Mouse (Mus musculus): Measurements from ENCODE around the gene Rita1. TPM values are rescaled to one million over a fixed set of nuclear protein-coding genes. Genes with fewer than 3 reads are reported as not detected.

Rita1 gene
- polyA plus RNA-seq, 1 experiment from 2014 or later = 9.0 TPM

DNA sequence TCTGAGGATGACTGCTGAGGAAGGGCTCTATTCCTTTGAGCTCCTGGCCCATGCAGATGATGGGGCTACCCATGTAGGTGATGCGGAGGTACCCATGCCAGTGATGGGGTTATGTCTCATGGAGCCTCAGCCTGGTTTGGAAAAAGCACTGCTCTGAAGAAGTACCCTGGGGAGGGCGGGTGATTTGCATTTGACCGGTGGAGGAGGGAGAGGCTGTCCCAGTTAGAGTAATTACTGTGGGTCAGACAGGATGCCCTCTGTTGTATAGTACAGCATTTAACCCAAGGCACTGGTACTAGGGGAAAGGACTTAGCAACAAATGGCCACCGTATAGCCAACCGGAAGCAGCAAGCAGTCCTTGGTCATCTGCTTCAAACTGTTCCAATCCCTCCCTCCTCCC is 22.5 kb upstream of the Rita1 start:
- no peaks in the 10 kb centered on the region for H3K4me1 ChIP-seq (ENCODE audit: control insufficient read depth, insufficient read depth, low read length)
- H3K9ac ChIP-seq (replicated peaks; ENCODE audit: low read depth, low read length) = no peak overlapping the region
- H3K4me2 ChIP-seq (replicated peaks; ENCODE audit: low read depth, low read length) = no peak overlapping the region
- no peaks in the 10 kb centered on the region for H3K36me3 ChIP-seq (ENCODE audit: control insufficient read depth, insufficient read depth, low read length)
- no peak for ATAC-seq (ENCODE audit: insufficient number of reproducible peaks, insufficient read depth, low FRiP score, low read depth)
- 26% methylated on average over 5 of the region's 5 CpGs for WGBS
- no peak overlapping the region for H3K4me3 ChIP-seq (ENCODE audit: low read depth, low read length)
- no peaks in the 10 kb centered on the region for H3K27me3 ChIP-seq (ENCODE audit: control insufficient read depth, insufficient read depth, low read length)
- H3K27ac ChIP-seq (ENCODE audit: low read length) = no peak overlapping the region
- H3K9me3 ChIP-seq (ENCODE audit: control insufficient read depth, low read depth, low read length) = no peaks in the 10 kb centered on the region

DNA sequence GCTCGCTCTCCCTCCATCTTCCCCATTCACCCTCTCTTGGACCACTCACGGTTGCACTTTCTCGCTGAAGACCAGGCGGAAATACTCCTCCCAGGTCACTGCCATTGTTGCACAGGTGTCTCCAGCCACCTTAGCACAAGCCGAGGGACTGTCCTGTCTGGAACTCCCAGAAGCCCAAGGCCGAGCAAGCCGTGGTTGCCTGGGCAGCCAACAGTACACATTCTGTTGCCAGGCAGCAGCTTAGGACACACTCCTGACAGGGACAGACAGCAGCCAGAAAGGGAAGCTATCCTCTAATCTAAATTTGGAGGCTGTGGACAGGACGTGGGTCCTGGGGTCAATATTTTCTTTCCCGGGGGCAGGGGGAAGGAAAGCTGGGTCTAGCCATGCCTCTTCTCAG is 21.7 kb upstream of the Rita1 start, which contains the start of gene Cfap73:
Gene Cfap73 (minus strand): TSS at position 105 of the 400 bp plus-strand sequence.
- no peak for ATAC-seq (ENCODE audit: insufficient number of reproducible peaks, insufficient read depth, low FRiP score, low read depth)
- no peak within 1 kb of the TSS for H3K9ac ChIP-seq (replicated peaks; ENCODE audit: low read depth, low read length)
- no peaks in the 10 kb centered on the region for H3K4me1 ChIP-seq (ENCODE audit: control insufficient read depth, insufficient read depth, low read length)
- no peak within 1 kb of the TSS for H3K27ac ChIP-seq (ENCODE audit: low read length)
- 49% methylated on average over 9 of the region's 9 CpGs for WGBS
- no peaks in the 10 kb centered on the region for H3K27me3 ChIP-seq (ENCODE audit: control insufficient read depth, insufficient read depth, low read length)
- H3K9me3 ChIP-seq (ENCODE audit: control insufficient read depth, low read depth, low read length) = no peaks in the 10 kb centered on the region
- H3K4me2 ChIP-seq (replicated peaks; ENCODE audit: low read depth, low read length) = no peak within 1 kb of the TSS
- no peak within 1 kb of the TSS for H3K4me3 ChIP-seq (ENCODE audit: low read depth, low read length)
- H3K36me3 ChIP-seq (ENCODE audit: control insufficient read depth, insufficient read depth, low read length) = no peaks in the 10 kb centered on the region

DNA sequence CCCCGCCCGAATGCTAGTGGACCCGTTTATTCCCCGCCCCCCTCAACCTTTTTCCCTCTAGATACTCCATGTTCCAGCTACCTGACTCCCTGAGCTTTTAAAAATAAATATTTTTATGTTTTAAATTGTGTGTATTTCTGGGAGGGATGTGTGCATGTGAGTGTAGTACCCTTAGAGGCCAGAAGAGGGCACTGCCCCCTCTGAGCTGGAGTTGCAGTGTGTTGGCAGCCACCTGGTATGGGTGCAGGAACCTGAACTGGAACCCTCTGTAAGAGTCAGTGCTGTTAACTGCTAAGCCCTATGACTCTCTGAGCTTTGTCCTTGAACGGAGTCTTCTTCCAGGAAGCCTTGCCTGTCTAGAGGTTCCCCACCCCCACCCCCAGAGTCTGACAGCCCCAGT is 19.5 kb upstream of the Rita1 start:
- H3K4me1 ChIP-seq (ENCODE audit: control insufficient read depth, insufficient read depth, low read length) = no peaks in the 10 kb centered on the region
- no peak overlapping the region for H3K27ac ChIP-seq (ENCODE audit: low read length)
- no peaks in the 10 kb centered on the region for H3K9me3 ChIP-seq (ENCODE audit: control insufficient read depth, low read depth, low read length)
- ATAC-seq (ENCODE audit: insufficient number of reproducible peaks, insufficient read depth, low FRiP score, low read depth) = no peak
- H3K27me3 ChIP-seq (ENCODE audit: control insufficient read depth, insufficient read depth, low read length) = no peaks in the 10 kb centered on the region
- H3K4me3 ChIP-seq (ENCODE audit: low read depth, low read length) = no peak overlapping the region
- H3K4me2 ChIP-seq (replicated peaks; ENCODE audit: low read depth, low read length) = no peak overlapping the region
- H3K9ac ChIP-seq (replicated peaks; ENCODE audit: low read depth, low read length) = no peak overlapping the region
- WGBS = 81% methylated on average over 5 of the region's 5 CpGs
- H3K36me3 ChIP-seq (ENCODE audit: control insufficient read depth, insufficient read depth, low read length) = peaks cover 9% of the 10 kb centered on the region; the same call in 1 of the 2 replicates

DNA sequence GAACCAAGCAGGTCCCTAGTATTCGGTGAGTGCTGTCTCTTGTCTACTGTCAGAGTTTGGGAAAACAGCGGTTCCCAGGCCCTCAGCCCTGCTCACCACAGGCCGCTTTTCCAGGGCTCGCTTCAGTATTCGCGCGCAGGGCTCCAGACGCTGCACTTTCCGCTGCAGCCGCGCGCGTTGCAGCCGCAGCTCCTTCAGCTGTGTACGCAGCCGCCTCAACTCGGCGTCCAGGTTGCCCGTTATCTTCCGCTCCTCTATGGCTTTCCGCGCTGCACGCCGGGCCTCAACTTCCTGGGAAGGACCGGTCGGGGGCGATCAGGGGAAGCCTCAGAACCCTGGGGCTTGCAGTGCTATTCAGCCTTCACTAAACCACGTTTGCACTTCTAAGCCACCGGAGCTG is 18.7 kb upstream of the Rita1 start:
- no peak for ATAC-seq (ENCODE audit: insufficient number of reproducible peaks, insufficient read depth, low FRiP score, low read depth)
- peaks cover 13% of the 10 kb centered on the region; the same call in 1 of the 2 replicates for H3K36me3 ChIP-seq (ENCODE audit: control insufficient read depth, insufficient read depth, low read length)
- no peak overlapping the region for H3K27ac ChIP-seq (ENCODE audit: low read length)
- WGBS = 7% methylated on average over 29 of the region's 29 CpGs
- H3K4me3 ChIP-seq (ENCODE audit: low read depth, low read length) = no peak overlapping the region
- no peaks in the 10 kb centered on the region for H3K4me1 ChIP-seq (ENCODE audit: control insufficient read depth, insufficient read depth, low read length)
- H3K9me3 ChIP-seq (ENCODE audit: control insufficient read depth, low read depth, low read length) = no peaks in the 10 kb centered on the region
- H3K4me2 ChIP-seq (replicated peaks; ENCODE audit: low read depth, low read length) = peak overlapping the region; percentile 22; the same call in 1 of the 2 replicates
- H3K9ac ChIP-seq (replicated peaks; ENCODE audit: low read depth, low read length) = no peak overlapping the region
- no peaks in the 10 kb centered on the region for H3K27me3 ChIP-seq (ENCODE audit: control insufficient read depth, insufficient read depth, low read length)

DNA sequence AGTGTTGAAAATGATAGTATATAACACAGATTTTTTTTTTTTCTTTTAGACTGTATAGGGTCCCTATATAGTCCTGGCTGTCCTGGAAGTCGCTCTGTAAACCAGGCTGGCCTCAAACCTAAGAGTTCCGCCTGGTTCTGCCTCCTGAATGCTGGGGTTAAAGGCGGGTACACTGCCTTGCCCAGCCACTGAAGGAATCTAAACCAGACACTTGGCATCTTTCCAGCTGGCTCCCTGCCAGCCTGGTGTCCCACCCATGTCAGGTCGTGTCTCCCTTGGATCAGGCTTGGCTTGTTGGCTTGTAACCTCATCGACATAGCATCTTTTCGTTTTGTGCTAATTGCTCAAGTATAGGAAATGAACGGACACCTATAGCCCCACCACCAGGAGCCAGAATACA is 16.2 kb upstream of the Rita1 start:
- Histone ChIP-seq H3K9ac (replicated peaks; ENCODE audit: low read depth, low read length) (no peak overlapping the region), H3K4me2 (replicated peaks; ENCODE audit: low read depth, low read length) (no peak overlapping the region), H3K4me1 (ENCODE audit: control insufficient read depth, insufficient read depth, low read length) (no peaks in the 10 kb centered on the region), H3K27me3 (ENCODE audit: control insufficient read depth, insufficient read depth, low read length) (no peaks in the 10 kb centered on the region), H3K36me3 (ENCODE audit: control insufficient read depth, insufficient read depth, low read length) (peaks cover 35% of the 10 kb centered on the region), H3K4me3 (ENCODE audit: low read depth, low read length) (no peak overlapping the region), H3K27ac (ENCODE audit: low read length) (no peak overlapping the region), H3K9me3 (ENCODE audit: control insufficient read depth, low read depth, low read length) (no peaks in the 10 kb centered on the region)
- ATAC-seq (ENCODE audit: insufficient number of reproducible peaks, insufficient read depth, low FRiP score, low read depth) = 0 out of 2 replicates have a peak, but pooled peaks have one; percentile 8
- whole genome bisulfite sequencing = 61% methylated on average over 7 of the region's 7 CpGs

DNA sequence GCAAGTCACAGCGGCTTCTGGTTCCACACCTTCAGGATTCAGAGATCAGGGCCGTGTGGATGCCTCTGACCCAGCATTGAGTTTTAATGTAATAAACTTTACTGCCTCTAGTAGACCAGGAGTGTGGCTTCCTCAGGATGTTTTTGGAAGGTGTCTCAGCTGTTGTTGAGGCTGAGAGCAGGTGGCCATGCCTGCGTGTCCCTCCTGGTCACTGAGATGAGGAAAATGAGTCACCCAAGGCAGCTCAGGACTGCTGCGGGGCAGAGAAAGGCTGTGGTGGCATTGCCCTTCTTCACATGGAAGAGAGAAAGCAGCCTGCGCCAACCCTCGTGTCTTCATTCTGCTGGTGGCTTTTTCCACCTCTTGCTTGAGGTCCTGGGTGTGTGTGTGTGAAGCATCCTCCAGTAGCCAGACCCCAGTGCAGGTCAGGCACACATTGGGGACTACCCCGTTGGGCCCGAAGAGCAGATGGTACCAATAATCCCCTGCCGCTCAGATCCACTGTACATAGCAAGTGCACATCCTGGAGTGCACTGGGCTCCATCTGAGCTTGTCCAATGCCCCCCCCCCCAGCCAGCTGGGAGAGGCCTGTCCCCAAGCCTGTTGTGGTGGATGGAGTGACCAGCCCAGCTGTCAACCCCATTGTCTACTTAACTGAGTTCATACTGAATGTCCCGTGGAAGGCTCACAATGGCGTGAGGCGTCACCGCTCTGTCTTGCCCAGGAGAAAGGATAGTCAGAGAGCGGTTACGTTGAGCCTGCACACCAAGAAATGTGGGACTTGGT is 15.3 kb upstream of the Rita1 start:
- Histone ChIP-seq H3K4me1 (ENCODE audit: control insufficient read depth, insufficient read depth, low read length) (no peaks in the 10 kb centered on the region), H3K27me3 (ENCODE audit: control insufficient read depth, insufficient read depth, low read length) (no peaks in the 10 kb centered on the region), H3K27ac (ENCODE audit: low read length) (no peak overlapping the region), H3K9me3 (ENCODE audit: control insufficient read depth, low read depth, low read length) (no peaks in the 10 kb centered on the region), H3K9ac (replicated peaks; ENCODE audit: low read depth, low read length) (no peak overlapping the region), H3K36me3 (ENCODE audit: control insufficient read depth, insufficient read depth, low read length) (peaks cover 43% of the 10 kb centered on the region), H3K4me2 (replicated peaks; ENCODE audit: low read depth, low read length) (no peak overlapping the region), H3K4me3 (ENCODE audit: low read depth, low read length) (no peak overlapping the region)
- no peak for ATAC-seq (ENCODE audit: insufficient number of reproducible peaks, insufficient read depth, low FRiP score, low read depth)
- WGBS = 91% methylated on average over 15 of the region's 15 CpGs

DNA sequence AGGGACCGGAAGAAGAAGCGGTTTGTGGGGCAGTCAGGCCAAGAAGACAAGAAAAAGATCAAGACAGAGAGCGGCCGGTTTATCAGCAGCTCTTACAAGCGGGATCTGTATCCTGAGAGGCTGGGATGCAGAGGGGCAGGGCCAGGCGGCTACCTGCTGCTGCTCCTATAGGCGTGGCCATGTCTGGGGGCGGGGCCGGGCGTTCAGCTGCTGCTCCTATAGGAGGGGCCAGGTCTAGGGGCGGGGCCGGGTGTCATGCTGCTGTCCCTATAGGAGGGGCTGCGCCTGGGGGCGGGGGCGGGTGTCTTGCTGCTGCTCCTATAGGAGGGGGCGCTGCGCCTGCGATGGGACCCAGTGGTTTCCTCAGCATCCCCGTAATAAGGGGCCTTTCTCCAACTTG is 14.0 kb upstream of the Rita1 start:
- no peak overlapping the region for H3K4me2 ChIP-seq (replicated peaks; ENCODE audit: low read depth, low read length)
- no peaks in the 10 kb centered on the region for H3K27me3 ChIP-seq (ENCODE audit: control insufficient read depth, insufficient read depth, low read length)
- no peak overlapping the region for H3K4me3 ChIP-seq (ENCODE audit: low read depth, low read length)
- H3K36me3 ChIP-seq (ENCODE audit: control insufficient read depth, insufficient read depth, low read length) = peaks cover 48% of the 10 kb centered on the region
- H3K9me3 ChIP-seq (ENCODE audit: control insufficient read depth, low read depth, low read length) = no peaks in the 10 kb centered on the region
- no peak overlapping the region for H3K27ac ChIP-seq (ENCODE audit: low read length)
- 44% methylated on average over 17 of the region's 19 CpGs for WGBS
- H3K4me1 ChIP-seq (ENCODE audit: control insufficient read depth, insufficient read depth, low read length) = no peaks in the 10 kb centered on the region
- no peak overlapping the region for H3K9ac ChIP-seq (replicated peaks; ENCODE audit: low read depth, low read length)
- ATAC-seq (ENCODE audit: insufficient number of reproducible peaks, insufficient read depth, low FRiP score, low read depth) = no peak

DNA sequence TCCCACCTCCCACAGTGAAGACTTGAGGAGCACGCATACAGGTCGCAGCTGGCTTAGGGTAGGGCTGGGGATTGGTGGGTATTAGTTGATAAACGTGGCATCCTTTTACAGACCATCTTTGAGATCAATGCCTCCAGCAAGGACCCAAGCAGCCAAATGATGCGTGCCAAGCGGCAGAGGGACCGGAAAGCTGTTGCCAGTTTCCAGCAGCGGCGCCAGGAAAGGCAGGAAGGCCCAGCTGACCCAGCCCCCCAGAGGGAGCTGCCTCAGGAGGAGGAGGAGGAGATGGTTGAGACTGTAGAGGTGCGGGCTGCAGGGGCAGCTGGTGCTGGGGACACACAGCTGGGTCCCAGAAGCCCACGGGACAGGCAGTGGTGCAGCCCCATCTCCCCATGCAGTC is 12.0 kb upstream of the Rita1 start:
- no peaks in the 10 kb centered on the region for H3K27me3 ChIP-seq (ENCODE audit: control insufficient read depth, insufficient read depth, low read length)
- no peak overlapping the region for H3K4me3 ChIP-seq (ENCODE audit: low read depth, low read length)
- no peak overlapping the region for H3K4me2 ChIP-seq (replicated peaks; ENCODE audit: low read depth, low read length)
- H3K9me3 ChIP-seq (ENCODE audit: control insufficient read depth, low read depth, low read length) = no peaks in the 10 kb centered on the region
- H3K4me1 ChIP-seq (ENCODE audit: control insufficient read depth, insufficient read depth, low read length) = no peaks in the 10 kb centered on the region
- 92% methylated on average over 10 of the region's 10 CpGs for WGBS
- no peak for ATAC-seq (ENCODE audit: insufficient number of reproducible peaks, insufficient read depth, low FRiP score, low read depth)
- peaks cover 68% of the 10 kb centered on the region for H3K36me3 ChIP-seq (ENCODE audit: control insufficient read depth, insufficient read depth, low read length)
- H3K27ac ChIP-seq (ENCODE audit: low read length) = no peak overlapping the region
- H3K9ac ChIP-seq (replicated peaks; ENCODE audit: low read depth, low read length) = no peak overlapping the region
